Mouse (Mus musculus) stomach, postnatal 0 days (tissue): Measurements from ENCODE around the gene Dnajc28. TPM values are rescaled to one million over a fixed set of nuclear protein-coding genes. Genes with fewer than 3 reads are reported as not detected.

ENCODE experiments used
- ATAC-seq: fragments of 200-750 bp; cut with Nextera tagmentation; 2 replicates; pipeline ENCODE4 v1.8.0; 2017; ENCODE audit not compliant: low FRiP score, low TSS enrichment
- DNase-seq: peaks from one replicate; pipeline ENCODE4 v3.0.0-alpha.2; 2016; ENCODE audit warnings: low spot score
- H3K27ac ChIP-seq: fragments of 300-500 bp; sonication (generic); replicated peaks from 2 replicates; pipeline ENCODE4 v1.5.1; 2014; ENCODE audit warnings: mild to moderate bottlenecking, control low read depth
- H3K27me3 ChIP-seq: fragments of 300-500 bp; sonication (generic); 2 replicates; pipeline ENCODE4 v1.6.1; 2014; ENCODE audit warnings: low read length; ENCODE audit not compliant: control insufficient read depth, insufficient read depth
- H3K36me3 ChIP-seq: fragments of 300-500 bp; sonication (generic); 2 replicates; pipeline ENCODE4 v1.6.1; 2014; ENCODE audit warnings: low read length, mixed read lengths; ENCODE audit not compliant: control insufficient read depth, insufficient read depth
- H3K4me1 ChIP-seq: fragments of 300-500 bp; sonication (generic); replicated peaks from 2 replicates; pipeline ENCODE4 v1.6.1; 2014; ENCODE audit warnings: antibody characterized with exemption; ENCODE audit not compliant: control insufficient read depth, insufficient read depth
- H3K4me2 ChIP-seq: fragments of 300-500 bp; sonication (generic); replicated peaks from 2 replicates; pipeline ENCODE4 v1.6.1; 2014; ENCODE audit warnings: low read depth, mild to moderate bottlenecking, control low read depth, moderate library complexity
- H3K4me3 ChIP-seq: fragments of 300-500 bp; sonication (generic); 2 replicates; pipeline ENCODE4 v1.5.1; 2014; ENCODE audit warnings: low read depth, low read length, control low read depth
- H3K9ac ChIP-seq: fragments of 300-500 bp; sonication (generic); 2 replicates; pipeline ENCODE4 v1.6.1; 2014; ENCODE audit warnings: mild to moderate bottlenecking, low read length, control low read depth, mixed read lengths
- H3K9me3 ChIP-seq: fragments of 300-500 bp; sonication (generic); 2 replicates; pipeline ENCODE4 v1.6.1; 2016; ENCODE audit warnings: low read length; ENCODE audit not compliant: control insufficient read depth
- CTCF ChIP-seq: IDR thresholded peaks from 2 replicates; pipeline ENCODE4 v1.5.1; 2016; ENCODE audit warnings: antibody characterized with exemption, low read depth, mild to moderate bottlenecking, moderate library complexity
- EP300 ChIP-seq: optimal IDR thresholded peaks from 2 replicates; pipeline ENCODE3; 2016; ENCODE audit warnings: antibody characterized with exemption
- WGBS: fragments of 180-500 bp; shearing (Covaris S2); extraction: QIAGEN DNeasy Blood & Tissue Kit; methylation state at CpG from one replicate; pipeline ENCODE4 v1.1.7; 2014; 5-methylcytosine and 5-hydroxymethylcytosine counted together
- polyA plus RNA-seq: library from polyadenylated mRNA; unstranded; fragments of >200 nt; fragmentation: Nextera tagmentation; extraction: Ambion mirVana; gene quantifications from 2 replicates; pipeline ENCODE4 v1.2.1, GENCODE M21; 2015

Gene Dnajc28
- polyA plus RNA-seq, 1 experiment from 2014 or later, result 1.4 TPM

- H3K9me3 ChIP-seq, result no peaks in the 10 kb centered on the region
Observed at GRCm38 (mm10) chr16:91630584-91630983, 11.8 kb upstream of the Dnajc28 start.

GRCm38 (mm10) chr16:91629749-91630148 is 10.9 kb upstream of the Dnajc28 start:
- Histone ChIP-seq H3K27me3 (no peaks in the 10 kb centered on the region), H3K36me3 (peaks cover 28% of the 10 kb centered on the region), H3K27ac (no peak overlapping the region), H3K4me3 (no peak overlapping the region), H3K4me1 (no peaks in the 10 kb centered on the region), H3K9ac (no peak overlapping the region), H3K9me3 (no peaks in the 10 kb centered on the region), H3K4me2 (no peak overlapping the region)
- WGBS, result 96% methylated on average over 4 of the region's 4 CpGs
- ATAC-seq, result no peak
- TF ChIP-seq EP300, result no peak
- no peak for DNase-seq

More at GRCm38 (mm10) chr16:91630584-91630983, 11.8 kb upstream of the Dnajc28 start:
- H3K4me2 ChIP-seq, result no peak overlapping the region
- no peaks in the 10 kb centered on the region for H3K27me3 ChIP-seq
- ATAC-seq (no peak), DNase-seq (no peak)
- H3K27ac ChIP-seq, result no peak overlapping the region
- H3K4me3 ChIP-seq, result no peak overlapping the region
- no peaks in the 10 kb centered on the region for H3K4me1 ChIP-seq
- H3K36me3 ChIP-seq, result peaks cover 27% of the 10 kb centered on the region
- no peak overlapping the region for H3K9ac ChIP-seq
- 91% methylated on average over 1 of the region's 1 CpGs for WGBS
- TF ChIP-seq CTCF (no peak), EP300 (no peak)

- Histone ChIP-seq H3K4me2 (no peak overlapping the region), H3K9ac (no peak overlapping the region), H3K36me3 (peaks cover 26% of the 10 kb centered on the region), H3K4me3 (no peak overlapping the region), H3K9me3 (no peaks in the 10 kb centered on the region), H3K4me1 (no peaks in the 10 kb centered on the region), H3K27me3 (no peaks in the 10 kb centered on the region), H3K27ac (no peak overlapping the region)
- TF ChIP-seq CTCF (no peak), EP300 (no peak)
- 87% methylated on average over 3 of the region's 3 CpGs for WGBS
- DNase-seq (no peak), ATAC-seq (no peak)
Observed at GRCm38 (mm10) chr16:91628673-91629072, 9.8 kb upstream of the Dnajc28 start.

GRCm38 (mm10) chr16:91627831-91628230 is 9.0 kb upstream of the Dnajc28 start:
- 80% methylated on average over 7 of the region's 7 CpGs for WGBS
- DNase-seq (no peak), ATAC-seq (no peak)
- no peak for TF ChIP-seq CTCF
- no peak for TF ChIP-seq EP300
- Histone ChIP-seq H3K4me1 (no peaks in the 10 kb centered on the region), H3K9me3 (no peaks in the 10 kb centered on the region), H3K27ac (no peak overlapping the region), H3K36me3 (peaks cover 29% of the 10 kb centered on the region), H3K4me3 (no peak overlapping the region), H3K4me2 (no peak overlapping the region), H3K9ac (no peak overlapping the region), H3K27me3 (no peaks in the 10 kb centered on the region)

GRCm38 (mm10) chr16:91623074-91623473 is 4.2 kb upstream of the Dnajc28 start:
- no peaks in the 10 kb centered on the region; the same call in 1 of the 2 replicates for H3K4me1 ChIP-seq
- DNase-seq (no peak), ATAC-seq (no peak)
- no peak overlapping the region for H3K9ac ChIP-seq
- no peak overlapping the region for H3K4me2 ChIP-seq
- WGBS, result 92% methylated on average over 9 of the region's 9 CpGs
- H3K27me3 ChIP-seq, result no peaks in the 10 kb centered on the region
- no peak overlapping the region for H3K27ac ChIP-seq
- TF ChIP-seq EP300 (no peak), CTCF (no peak)
- H3K4me3 ChIP-seq, result no peak overlapping the region
- peaks cover 23% of the 10 kb centered on the region for H3K36me3 ChIP-seq
- H3K9me3 ChIP-seq, result no peaks in the 10 kb centered on the region

GRCm38 (mm10) chr16:91620991-91621390 is 2.2 kb upstream of the Dnajc28 start:
- no peaks in the 10 kb centered on the region for H3K27me3 ChIP-seq
- H3K4me3 ChIP-seq, result no peak overlapping the region
- H3K9me3 ChIP-seq, result no peaks in the 10 kb centered on the region
- TF ChIP-seq CTCF (no peak), EP300 (no peak)
- DNase-seq (no peak), ATAC-seq (no peak)
- no peaks in the 10 kb centered on the region; the same call in 1 of the 2 replicates for H3K4me1 ChIP-seq
- peaks cover 16% of the 10 kb centered on the region for H3K36me3 ChIP-seq
- WGBS, result 87% methylated on average over 11 of the region's 11 CpGs
- no peak overlapping the region for H3K27ac ChIP-seq
- H3K9ac ChIP-seq, result no peak overlapping the region
- H3K4me2 ChIP-seq, result no peak overlapping the region
